Mouse (Mus musculus) ZHBTc4 (cell line): ENCODE data around the gene Frs2.
A peak's percentile ranks its signal among the peaks of the same experiment; 100 is the strongest.

Experiments
- DNase-seq: peaks from one replicate; pipeline ENCODE4 v3.0.0-alpha.2; 2011; ENCODE audit warnings: low read depth, low spot score

The Frs2 gene

GRCm38 (mm10) chr10:117106244-117106643, 42.1 kb downstream of the Frs2 start:
- no peak for DNase-seq

- DNase-seq, result no peak
Observed at GRCm38 (mm10) chr10:117105015-117105414, 43.3 kb downstream of the Frs2 start.

GRCm38 (mm10) chr10:117103854-117104598, 44.3 kb downstream of the Frs2 start:
- DNase-seq, result no peak

GRCm38 (mm10) chr10:117100175-117100574, 48.2 kb downstream of the Frs2 start:
- DNase-seq, result no peak

GRCm38 (mm10) chr10:117097116-117097698, 51.1 kb downstream of the Frs2 start:
- DNase-seq, result no peak

- DNase-seq, result no peak
Observed at GRCm38 (mm10) chr10:117096096-117096495, 52.2 kb downstream of the Frs2 start.

- no peak for DNase-seq
Observed at GRCm38 (mm10) chr10:117094504-117095329, 53.6 kb downstream of the Frs2 start.

- DNase-seq, result no peak
Observed at GRCm38 (mm10) chr10:117089628-117090027, 58.7 kb downstream of the Frs2 start.

GRCm38 (mm10) chr10:117081914-117082359, 66.4 kb downstream of the Frs2 start:
- no peak for DNase-seq

- no peak for DNase-seq
Observed at GRCm38 (mm10) chr10:117081326-117081725, 67.0 kb downstream of the Frs2 start.

GRCm38 (mm10) chr10:117078284-117078683, 70.0 kb downstream of the Frs2 start:
- peak; percentile 78 for DNase-seq

GRCm38 (mm10) chr10:117073176-117073575, 75.2 kb downstream of the Frs2 start:
- peak; percentile 39 for DNase-seq

GRCm38 (mm10) chr10:117072191-117072888, 76.0 kb downstream of the Frs2 start:
- no peak for DNase-seq

GRCm38 (mm10) chr10:117069109-117069508, 79.2 kb downstream of the Frs2 start:
- peak; percentile 64 for DNase-seq

GRCm38 (mm10) chr10:117064076-117064475, 84.3 kb downstream of the Frs2 start:
- DNase-seq, result no peak

GRCm38 (mm10) chr10:117063254-117064021, 84.9 kb downstream of the Frs2 start, which contains the start of gene Cct2:
Gene Cct2 (minus strand): TSS chr10:117063814.
- peak; percentile 99 for DNase-seq

- DNase-seq, result no peak
Observed at GRCm38 (mm10) chr10:117062894-117063253, 85.5 kb downstream of the Frs2 start.

GRCm38 (mm10) chr10:117055668-117056067, 92.7 kb downstream of the Frs2 start:
- no peak for DNase-seq

GRCm38 (mm10) chr10:117049961-117050597, 98.3 kb downstream of the Frs2 start:
- no peak for DNase-seq

GRCm38 (mm10) chr10:117049253-117049652, 99.1 kb downstream of the Frs2 start:
- DNase-seq, result no peak
